Mouse (Mus musculus): Measurements from ENCODE around the gene Chd1. TPM values are rescaled to one million over a fixed set of nuclear protein-coding genes. Genes with fewer than 3 reads are reported as not detected.

The Chd1 gene
- total RNA-seq, 2 experiments from 2014 or later, result 21.4 to 25.9 TPM

GRCm38 (mm10) chr17:15808468-15809374 is 104.0 kb downstream of the Chd1 start:
- DNase-seq (ENCODE audit: low spot score in 2 of 2), result no peak

GRCm38 (mm10) chr17:15809949-15810348 is 105.2 kb downstream of the Chd1 start:
- no peak for DNase-seq (ENCODE audit: low spot score in 2 of 2)

GRCm38 (mm10) chr17:15812136-15812778 is 107.5 kb downstream of the Chd1 start:
- no peak for DNase-seq (ENCODE audit: low spot score in 2 of 2)

- DNase-seq (ENCODE audit: low spot score in 2 of 2), result no peak
These were observed 109.0 kb downstream of the Chd1 start for GRCm38 (mm10) chr17:15813658-15814212.

- no peak for DNase-seq (ENCODE audit: low spot score in 2 of 2)
These were observed 110.7 kb downstream of the Chd1 start for GRCm38 (mm10) chr17:15815312-15816018.

- no peak for DNase-seq (ENCODE audit: low spot score in 2 of 2)
These were observed 111.8 kb downstream of the Chd1 start for GRCm38 (mm10) chr17:15816379-15817095.

- DNase-seq (ENCODE audit: low spot score in 2 of 2), result no peak
These were observed 112.3 kb downstream of the Chd1 start for GRCm38 (mm10) chr17:15817096-15817450.

- DNase-seq (ENCODE audit: low spot score in 2 of 2), result no peak
These were observed 112.9 kb downstream of the Chd1 start for GRCm38 (mm10) chr17:15817634-15818033.

- no peak for DNase-seq (ENCODE audit: low spot score in 2 of 2)
These were observed 113.6 kb downstream of the Chd1 start for GRCm38 (mm10) chr17:15818372-15818771.

GRCm38 (mm10) chr17:15820146-15820545 is 115.4 kb downstream of the Chd1 start:
- no peak for DNase-seq (ENCODE audit: low spot score in 2 of 2)

GRCm38 (mm10) chr17:15820761-15821160 is 116.0 kb downstream of the Chd1 start:
- DNase-seq (ENCODE audit: low spot score in 2 of 2), result no peak

GRCm38 (mm10) chr17:15821706-15822105 is 116.9 kb downstream of the Chd1 start:
- no peak for DNase-seq (ENCODE audit: low spot score in 2 of 2)

Other genes starting within 250 kb of the Chd1 start
- 100 to 1,000 TPM; 127 to 129 TPM for gene Psmb1, start 205.2 kb upstream of the Chd1 start, total RNA-seq (2021)
- 10 to 100 TPM; 26.6 to 33.7 TPM for gene Tbp, start 205.1 kb upstream of the Chd1 start, total RNA-seq (2021)
- 10 to 100 TPM; 18.5 to 19.5 TPM for gene Pdcd2, start 177.7 kb upstream of the Chd1 start, total RNA-seq (2021)
- gene Prdm9, start 140.6 kb upstream of the Chd1 start, total RNA-seq (2021), result 1 to 10 TPM; 1.9 to 2.9 TPM
- gene Rgmb, start 126.1 kb downstream of the Chd1 start, total RNA-seq (2021), result 10 to 100 TPM; 83.6 to 84.4 TPM